Mouse (Mus musculus) lung, postnatal 4 days (tissue): ENCODE measurements around the gene Tmem91.

Experiments
- DNase-seq, 2 experiments: peaks; one replicate each; pipeline ENCODE4 v3.0.0; 2021

The Tmem91 gene

GRCm38 (mm10) chr7:25669631-25670030, 5.3 kb downstream of the Tmem91 start:
- no peak for DNase-seq

- no peak for DNase-seq
Measured at GRCm38 (mm10) chr7:25669158-25669557, 5.8 kb downstream of the Tmem91 start.

- DNase-seq = no peak
Measured at GRCm38 (mm10) chr7:25666381-25666780, 8.6 kb downstream of the Tmem91 start.

GRCm38 (mm10) chr7:25658657-25659472, 16.1 kb downstream of the Tmem91 start, which contains the start of the genes Bckdha and Exosc5:
TSS of gene Bckdha (minus strand) at chr7:25658981.
TSS of gene Exosc5 (plus strand) at chr7:25659164.
- DNase-seq = peak; percentile 99

- DNase-seq = no peak
Measured at GRCm38 (mm10) chr7:25657785-25658184, 17.2 kb downstream of the Tmem91 start.

- no peak for DNase-seq
Measured at GRCm38 (mm10) chr7:25655601-25656428, 19.2 kb downstream of the Tmem91 start.

- DNase-seq = no peak
Measured at GRCm38 (mm10) chr7:25652244-25652759, 22.7 kb downstream of the Tmem91 start.

GRCm38 (mm10) chr7:25651281-25651680, 23.7 kb downstream of the Tmem91 start:
- peak in 1 of 2 experiments; percentile 39 for DNase-seq

GRCm38 (mm10) chr7:25649839-25650238, 25.1 kb downstream of the Tmem91 start:
- peak in 1 of 2 experiments; percentile 39 for DNase-seq

GRCm38 (mm10) chr7:25647574-25648123, 27.3 kb downstream of the Tmem91 start:
- DNase-seq = no peak

GRCm38 (mm10) chr7:25645074-25645473, 29.9 kb downstream of the Tmem91 start:
- no peak for DNase-seq

- no peak for DNase-seq
Measured at GRCm38 (mm10) chr7:25644631-25645030, 30.3 kb downstream of the Tmem91 start.

GRCm38 (mm10) chr7:25644136-25644535, 30.8 kb downstream of the Tmem91 start:
- DNase-seq = no peak

GRCm38 (mm10) chr7:25639754-25640153, 35.2 kb downstream of the Tmem91 start:
- no peak for DNase-seq

- DNase-seq = no peak
Measured at GRCm38 (mm10) chr7:25637099-25637498, 37.9 kb downstream of the Tmem91 start.

GRCm38 (mm10) chr7:25636373-25636772, 38.6 kb downstream of the Tmem91 start:
- peak in 1 of 2 experiments; percentile 64 for DNase-seq

GRCm38 (mm10) chr7:25632679-25633078, 42.3 kb downstream of the Tmem91 start:
- no peak for DNase-seq

- no peak for DNase-seq
Measured at GRCm38 (mm10) chr7:25628323-25628620, 46.7 kb downstream of the Tmem91 start.

- peak; percentile 81 to 85 for DNase-seq
Measured at GRCm38 (mm10) chr7:25627431-25628322, 47.3 kb downstream of the Tmem91 start.

- peak; percentile 49 to 74 for DNase-seq
Measured at GRCm38 (mm10) chr7:25626509-25627430, 48.2 kb downstream of the Tmem91 start, which contains the start of gene B3gnt8. TSS of gene B3gnt8 (plus strand) at chr7:25626654.
